Mouse (Mus musculus) cerebellum, postnatal 10 days (tissue): ENCODE results near the gene Tmem204.
"Not testable (repeated sequence)": the region's sequence is repeated elsewhere in the genome, so short reads cannot be mapped to it uniquely, and the experiment has no call there.

Source experiments
- DNase-seq, 2 experiments: peaks; one replicate each; pipeline ENCODE4 v3.0.0; 2021; ENCODE audit warnings: mixed read lengths in 2 of 2

Tmem204 gene

DNA sequence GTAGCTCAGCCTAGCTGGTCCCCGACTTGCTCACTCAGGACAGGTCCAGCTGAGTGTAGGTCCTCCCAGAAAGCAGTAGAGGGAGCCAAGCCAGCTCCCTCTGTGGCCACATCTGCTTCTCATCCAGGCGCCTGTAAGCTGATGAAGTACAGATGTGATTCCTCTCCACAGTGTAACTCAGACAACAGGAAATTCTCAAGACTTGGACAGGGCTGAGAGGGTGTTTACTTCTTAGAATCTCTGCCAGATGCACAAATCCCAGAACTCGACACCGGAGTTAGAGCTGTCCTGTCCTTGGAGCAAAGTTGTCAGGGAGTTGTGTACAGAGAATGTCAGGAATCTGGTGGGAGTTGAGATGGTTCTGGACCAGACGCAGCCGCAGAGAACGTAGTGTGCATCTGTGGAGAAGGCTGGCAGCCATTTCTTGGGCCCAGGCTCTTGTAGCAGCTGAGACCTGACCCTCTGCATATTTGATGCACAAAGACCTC, at the start of gene Tmem204:
Gene Tmem204 (minus strand): TSS at position 148 of the 488 bp plus-strand sequence.
- DNase-seq: no peak

DNA sequence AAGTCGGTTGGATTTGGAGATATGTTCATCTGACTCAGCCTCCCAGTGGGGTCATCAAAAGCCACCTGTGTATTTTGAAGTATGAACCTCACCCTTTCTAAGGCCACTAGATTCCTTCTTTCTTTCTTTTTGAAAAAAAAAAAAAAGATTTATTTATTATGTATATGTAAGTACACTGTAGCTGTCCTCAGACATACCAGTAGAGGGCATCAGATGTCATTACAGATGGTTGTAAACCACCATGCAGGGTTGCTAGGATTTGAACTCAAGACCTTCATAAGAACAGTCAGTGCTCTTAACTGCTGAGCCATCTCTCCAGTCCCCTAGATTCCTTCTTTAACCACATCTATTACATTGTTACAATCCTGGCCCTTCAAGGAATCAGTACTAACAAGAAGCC, 46.7 kb upstream of the Tmem204 start:
- DNase-seq: no peak

DNA sequence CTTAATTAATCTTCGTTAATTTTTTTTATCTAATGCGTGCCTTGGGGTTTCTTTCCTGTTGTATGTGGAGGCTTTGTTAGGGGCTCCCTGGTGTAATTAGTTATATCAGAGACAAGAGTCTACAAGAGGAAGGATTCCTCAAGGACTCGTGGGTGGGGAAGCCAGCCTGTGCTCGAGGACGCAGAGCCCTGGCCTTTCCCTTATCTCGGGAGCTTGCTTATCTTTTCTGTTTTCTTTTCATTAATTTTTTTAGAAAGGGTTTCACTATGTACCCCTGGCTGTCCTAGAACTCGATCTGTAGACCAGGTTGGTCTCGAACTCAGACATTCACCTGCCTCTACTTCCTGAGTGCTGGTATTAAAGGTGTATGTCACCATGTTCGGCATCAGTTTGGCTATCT, 44.3 kb upstream of the Tmem204 start:
- no peak for DNase-seq

DNA sequence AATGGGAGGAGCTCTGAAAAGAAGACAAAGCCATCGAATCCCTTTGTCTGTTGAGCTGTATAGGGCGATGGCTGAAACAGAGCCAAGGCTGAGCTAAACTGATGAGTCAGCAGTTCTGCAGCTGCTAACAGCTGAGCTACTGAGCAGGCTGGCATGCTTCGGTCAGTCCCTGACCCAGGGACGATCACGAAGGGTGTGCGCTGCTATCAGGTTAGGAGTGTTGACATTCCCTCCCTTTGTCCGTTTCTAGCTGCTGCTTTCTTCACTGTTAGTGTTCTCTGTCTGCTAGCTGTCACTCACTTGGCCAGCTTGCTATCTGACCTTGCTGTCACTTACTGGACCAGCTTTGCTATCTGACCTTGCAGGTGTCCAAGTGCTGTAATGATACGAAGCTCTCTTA, 43.7 kb upstream of the Tmem204 start:
- no peak for DNase-seq

DNA sequence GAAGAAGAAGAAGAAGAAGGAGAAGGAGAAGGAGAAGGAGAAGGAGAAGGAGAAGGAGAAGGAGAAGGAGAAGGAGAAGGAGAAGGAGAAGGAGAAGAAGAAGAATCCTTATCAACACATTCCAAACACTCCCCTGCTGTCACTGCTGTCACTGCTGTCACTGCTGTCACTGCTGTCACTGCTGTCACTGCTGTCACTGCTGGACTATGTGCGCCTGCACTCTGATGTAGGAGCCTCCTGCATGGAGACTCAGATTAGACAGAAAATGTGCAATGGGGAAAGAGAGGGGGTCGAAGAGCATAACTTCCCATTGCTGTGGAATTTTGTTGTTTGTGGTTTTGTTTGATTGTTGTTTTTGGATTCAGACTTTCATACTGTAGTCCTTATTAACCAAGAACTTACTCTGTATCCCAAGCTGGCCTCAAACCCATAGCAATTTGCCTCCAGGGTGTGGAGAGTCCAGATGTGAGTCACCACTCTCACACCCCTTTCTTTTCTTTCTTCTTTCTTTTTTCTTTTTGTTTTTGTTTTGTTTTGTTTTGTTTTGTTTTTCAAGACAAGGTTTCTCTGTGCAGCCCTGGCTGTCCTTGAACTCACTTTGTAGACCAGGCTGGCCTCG, 42.2 kb upstream of the Tmem204 start:
- not testable (repeated sequence) for DNase-seq

DNA sequence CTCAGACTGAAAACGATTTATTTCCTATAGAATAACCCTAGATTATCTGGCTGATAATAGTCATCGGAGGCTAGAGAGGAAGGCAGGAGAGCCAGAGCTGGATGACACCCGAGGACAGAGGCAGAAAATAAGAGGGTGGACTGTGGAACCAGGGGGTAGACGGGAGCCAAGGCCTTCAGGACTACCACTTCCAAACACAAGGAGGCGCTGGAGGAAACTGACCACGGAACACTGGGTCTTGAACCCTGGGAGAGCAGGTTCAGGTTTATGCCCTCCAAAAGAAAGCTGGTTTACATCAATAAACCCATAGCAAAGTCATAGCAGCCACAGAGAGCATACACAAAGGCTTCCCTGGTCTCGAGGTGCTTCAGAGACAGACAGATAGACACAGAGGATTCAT, 40.6 kb upstream of the Tmem204 start:
- no peak for DNase-seq

GRCm38 (mm10) chr17:25120406-25120805, 37.0 kb upstream of the Tmem204 start, which contains the start of gene Ptx4:
Gene Ptx4 (plus strand): TSS chr17:25120760.
- no peak for DNase-seq

GRCm38 (mm10) chr17:25117263-25117662, 33.9 kb upstream of the Tmem204 start:
- peak in 1 of 2 experiments; percentile 47 for DNase-seq

GRCm38 (mm10) chr17:25115664-25116432, 32.5 kb upstream of the Tmem204 start, which contains the start of gene Telo2:
Gene Telo2 (minus strand): TSS chr17:25115967.
- DNase-seq: peak; percentile 97 to 98

DNA sequence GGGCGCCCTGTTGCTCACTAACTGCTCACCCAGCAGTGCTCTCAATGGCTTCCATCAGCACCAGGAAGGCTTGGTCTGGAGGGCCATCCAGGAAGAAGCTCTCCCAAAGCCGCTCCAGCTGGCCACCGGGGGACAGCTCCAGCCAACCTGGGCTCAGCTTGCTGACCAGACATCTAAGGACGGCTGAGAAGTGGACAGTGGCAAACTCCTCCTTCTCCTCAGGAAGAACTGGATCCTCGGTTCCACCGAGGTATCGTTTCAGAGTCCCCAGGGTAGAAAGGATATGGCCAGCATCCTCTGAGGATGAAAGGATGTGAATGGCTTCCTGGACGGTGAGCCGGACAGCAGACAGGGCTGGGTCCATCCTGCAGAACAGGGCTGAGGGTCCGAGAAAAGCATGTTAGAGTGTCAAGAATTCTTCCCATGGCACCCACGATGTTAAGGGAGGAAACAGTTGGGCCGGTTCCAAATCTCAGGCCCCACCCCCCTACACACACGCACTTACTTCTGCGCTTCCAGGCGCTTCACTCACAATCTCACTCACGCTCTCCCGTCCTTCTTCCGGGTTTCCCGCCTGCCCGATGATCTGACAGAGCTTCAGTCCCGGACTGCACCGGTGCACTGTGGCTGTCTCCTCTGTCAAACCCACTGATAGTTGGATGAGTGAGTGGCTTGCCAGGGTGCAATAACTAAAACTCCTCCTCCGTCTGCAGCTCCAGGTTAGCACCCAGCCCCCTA, 31.7 kb upstream of the Tmem204 start:
- DNase-seq: peak; percentile 30 to 43

DNA sequence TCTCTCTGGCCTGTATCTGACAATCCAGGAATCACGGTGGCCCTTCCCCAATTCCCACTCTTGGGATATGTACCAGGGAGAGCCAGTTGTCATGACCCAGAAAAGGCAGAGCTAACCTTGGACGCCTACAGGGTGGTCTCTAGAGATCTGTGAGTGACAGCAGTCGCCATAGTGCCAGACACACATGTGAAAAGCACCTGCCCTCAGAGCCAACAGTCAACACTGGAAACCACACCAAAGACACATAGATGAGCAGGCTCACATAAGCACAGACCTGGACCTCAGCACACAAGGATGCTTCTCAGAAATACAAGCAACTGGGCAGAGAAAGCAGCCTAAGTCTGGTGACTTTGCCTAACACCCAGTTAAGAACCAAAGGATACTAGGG, 29.0 kb upstream of the Tmem204 start:
- DNase-seq: no peak

DNA sequence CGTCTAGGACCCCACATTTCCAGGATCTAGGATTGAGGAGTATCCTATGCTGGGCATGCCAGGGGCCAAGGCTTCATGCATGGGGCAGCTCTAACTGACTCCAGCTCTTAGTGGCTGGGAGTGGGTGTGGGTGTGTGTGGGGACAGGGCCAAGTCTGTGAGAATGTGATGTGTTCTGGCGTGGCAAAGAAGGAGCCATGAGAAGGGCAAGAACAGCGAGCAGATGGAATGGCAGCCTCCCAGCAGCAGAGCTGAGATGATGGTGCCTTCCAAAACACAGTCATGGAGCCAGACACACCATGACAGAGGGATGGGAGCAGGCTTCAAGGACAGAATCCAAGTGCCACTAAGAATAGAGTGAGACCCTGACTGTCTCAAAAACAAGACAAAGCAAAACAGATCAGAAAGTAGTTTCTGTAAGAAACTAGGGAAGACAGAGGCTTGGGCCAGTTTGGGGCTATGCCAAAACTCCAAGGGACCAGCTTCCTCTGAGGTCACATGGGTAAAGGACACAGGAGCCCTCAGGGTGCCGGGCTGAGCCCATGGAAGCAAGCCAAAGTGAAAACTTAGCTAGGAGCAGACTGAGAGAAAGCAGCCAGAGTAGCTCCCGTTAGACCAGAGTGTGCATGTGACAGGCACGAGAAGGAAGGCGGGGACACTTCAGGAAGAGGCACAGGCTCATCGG, 28.5 kb upstream of the Tmem204 start:
- peak; percentile 93 to 95 for DNase-seq

DNA sequence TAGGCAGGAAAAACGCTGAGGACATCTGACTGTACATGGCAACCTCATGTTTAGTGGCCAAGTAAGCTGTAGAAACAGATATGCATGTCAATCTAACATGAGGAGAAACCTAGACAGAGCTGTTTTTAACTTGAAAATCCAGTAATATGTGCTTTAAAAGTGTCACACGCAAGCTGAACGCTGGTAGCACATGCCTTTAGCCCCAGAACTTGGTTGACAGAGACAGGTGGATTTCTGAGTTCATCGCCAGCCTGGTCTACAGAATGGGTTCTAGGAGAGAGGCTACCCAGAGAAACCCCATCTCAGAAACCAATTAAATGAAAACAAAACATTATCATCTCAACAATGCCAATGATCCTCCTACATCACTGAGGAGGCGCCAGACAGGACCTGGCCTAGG, 27.8 kb upstream of the Tmem204 start:
- no peak for DNase-seq

DNA sequence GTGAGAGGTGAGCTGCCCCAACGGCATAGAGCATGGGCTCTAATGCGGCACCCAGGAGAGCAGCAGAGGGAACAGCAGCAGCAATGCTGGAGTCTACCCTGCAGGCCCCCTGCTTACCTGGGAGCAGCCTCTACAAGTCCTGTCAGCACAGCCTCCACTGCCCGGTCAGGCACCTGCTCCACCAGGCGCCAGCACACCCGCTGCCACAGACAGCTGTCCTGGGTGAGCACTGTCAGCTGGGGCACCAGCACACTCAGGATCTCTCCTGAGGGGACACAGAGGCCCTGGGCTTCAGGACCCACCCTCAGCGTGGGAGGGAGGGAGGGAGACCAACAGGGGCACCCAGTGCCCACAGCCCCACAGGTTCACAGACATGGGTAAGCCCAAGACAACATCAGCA, 27.2 kb upstream of the Tmem204 start:
- no peak for DNase-seq

GRCm38 (mm10) chr17:25109578-25109977, 26.2 kb upstream of the Tmem204 start:
- DNase-seq: peak; percentile 80 to 82

DNA sequence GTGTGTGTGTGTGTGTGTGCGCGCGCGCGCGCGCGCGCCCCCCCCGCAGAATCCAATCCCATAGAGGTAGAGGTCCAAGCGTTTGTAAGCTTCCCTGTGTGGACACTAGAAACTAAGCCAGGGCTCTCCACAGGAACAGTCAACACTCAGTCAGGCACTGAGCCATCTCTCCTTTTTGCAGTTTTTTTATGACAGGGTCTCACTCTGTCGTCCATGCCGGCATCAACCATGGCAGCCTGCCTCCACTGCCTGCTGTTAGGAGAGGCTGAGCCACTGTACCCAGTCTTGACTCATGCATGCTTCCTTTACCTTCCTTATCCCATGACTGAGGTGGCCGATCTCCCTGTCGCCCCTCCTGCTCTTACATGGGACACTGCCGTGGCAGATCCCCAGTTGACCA, 24.4 kb upstream of the Tmem204 start:
- DNase-seq: peak; percentile 68 to 75

DNA sequence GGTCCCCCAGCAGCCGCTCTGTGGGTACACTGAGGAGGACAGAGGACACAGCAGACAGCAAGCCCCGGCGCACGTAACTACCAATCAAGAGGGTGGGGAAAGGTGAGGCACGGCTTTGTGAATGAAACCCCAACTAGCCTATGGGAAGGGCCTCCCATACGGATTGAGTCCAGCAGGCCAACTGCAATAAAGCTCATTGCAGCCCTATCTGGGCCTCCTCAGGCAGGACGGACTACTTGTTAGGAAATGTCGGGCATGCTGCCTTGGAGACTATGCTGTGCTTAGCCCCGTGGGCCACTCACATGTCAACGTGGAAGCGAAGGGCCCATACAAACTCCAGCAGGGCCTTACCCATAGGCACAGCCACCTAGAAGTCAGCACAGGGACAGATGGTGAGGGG, 17.9 kb upstream of the Tmem204 start:
- DNase-seq: no peak

GRCm38 (mm10) chr17:25100052-25100451, 16.7 kb upstream of the Tmem204 start:
- DNase-seq: no peak

- DNase-seq: peak; percentile 43 to 48
These were observed 12.8 kb upstream of the Tmem204 start for GRCm38 (mm10) chr17:25096221-25096620.

- DNase-seq: no peak
These were observed 7.1 kb upstream of the Tmem204 start for GRCm38 (mm10) chr17:25090450-25090849.

GRCm38 (mm10) chr17:25089158-25089557, 5.8 kb upstream of the Tmem204 start:
- no peak for DNase-seq

DNA sequence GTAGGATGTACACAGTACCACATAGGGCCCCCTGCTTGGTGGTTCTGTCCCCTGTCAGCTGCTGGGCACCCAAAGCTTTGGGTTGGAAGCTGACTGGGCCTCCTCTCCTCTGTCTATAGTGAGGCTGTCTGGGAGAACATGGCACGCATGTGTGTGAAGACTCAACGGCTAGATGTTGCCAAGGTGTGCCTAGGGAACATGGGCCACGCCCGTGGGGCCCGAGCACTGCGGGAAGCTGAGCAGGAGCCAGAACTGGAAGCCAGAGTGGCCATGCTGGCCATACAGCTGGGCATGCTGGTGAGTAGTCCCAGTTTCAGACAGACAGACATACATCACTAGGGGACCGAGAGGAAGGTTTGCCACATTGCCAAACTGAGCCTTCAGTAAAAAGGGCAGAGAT, 3.3 kb upstream of the Tmem204 start:
- DNase-seq: no peak

- DNase-seq: no peak
These were observed 1.5 kb upstream of the Tmem204 start for GRCm38 (mm10) chr17:25084835-25085385.
